Mouse (Mus musculus) spleen, adult 2 months (tissue): ENCODE measurements at regions not wholly inside any gene's neighbourhood (a gene's known extent, or its start where the extent isn't known, plus 50 kb on each side); places are given as distances from the start of the nearest gene placed in this dataset.

ENCODE experiments used
- CTCF ChIP-seq: fragments of 200-500 bp; IDR thresholded peaks from 2 replicates; pipeline ENCODE4 v1.5.1; 2011; ENCODE audit warnings: mild to moderate bottlenecking, inconsistent platforms; ENCODE audit not compliant: insufficient read depth, insufficient read length, insufficient replicate concordance; ENCODE audit errors: extremely low read depth
- POLR2A ChIP-seq: fragments of 200-500 bp; IDR thresholded peaks from 2 replicates; pipeline ENCODE4 v1.6.1; 2011; ENCODE audit warnings: low read depth, low read length, inconsistent platforms

DNA sequence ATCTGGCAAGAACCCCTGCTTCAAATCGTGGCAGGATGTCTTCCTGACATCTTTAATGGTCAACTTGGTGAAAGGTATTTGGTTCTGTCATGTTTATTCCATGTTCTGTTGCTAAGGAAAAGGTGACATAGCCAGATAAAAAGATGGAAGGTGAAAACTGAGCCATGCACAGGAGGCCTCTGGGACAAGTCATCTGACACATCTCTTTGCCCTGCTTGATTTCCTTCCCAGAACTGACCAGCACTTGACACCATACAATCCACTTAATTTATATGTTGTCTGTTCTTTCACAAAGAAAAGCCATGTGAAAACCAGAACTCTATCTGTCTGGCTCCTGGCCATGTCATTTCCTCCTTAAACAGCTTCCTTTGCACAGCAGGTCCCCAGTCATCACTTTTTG is 133.7 kb upstream of the 1700025G04Rik start:
- TF ChIP-seq POLR2A (no peak), CTCF (no peak)
